Mouse (Mus musculus) retina, postnatal 1 day (tissue): ENCODE measurements around the gene Dhx16.
A peak's percentile ranks its signal among the peaks of the same experiment; 100 is the strongest.

Source experiments
- DNase-seq: peaks from one replicate; pipeline ENCODE4 v3.0.0-alpha.2; 2012

Gene Dhx16

GRCm38 (mm10) chr17:35897644-35898573, 18.3 kb downstream of the Dhx16 start:
- DNase-seq, result no peak

DNA sequence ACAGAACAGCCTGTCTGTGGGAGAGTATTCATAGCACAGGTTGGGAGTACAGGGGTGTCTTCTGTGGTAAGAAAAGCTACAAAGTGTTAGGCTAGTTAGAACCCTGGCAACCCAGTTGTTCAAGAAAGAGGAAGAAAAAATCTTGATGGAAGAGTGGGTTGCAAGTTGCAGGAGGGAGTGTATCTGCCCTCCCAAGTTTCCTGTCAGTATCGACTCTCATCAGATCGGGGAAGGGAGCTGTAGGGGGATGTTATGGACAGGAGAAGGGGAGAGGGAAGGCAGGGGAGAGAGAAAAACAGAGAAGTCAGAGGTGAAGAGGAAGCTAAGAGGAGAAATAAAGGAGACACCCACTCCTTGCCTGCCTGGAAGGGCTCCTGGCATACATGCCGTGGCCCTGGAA, 21.0 kb downstream of the Dhx16 start:
- DNase-seq, result no peak

DNA sequence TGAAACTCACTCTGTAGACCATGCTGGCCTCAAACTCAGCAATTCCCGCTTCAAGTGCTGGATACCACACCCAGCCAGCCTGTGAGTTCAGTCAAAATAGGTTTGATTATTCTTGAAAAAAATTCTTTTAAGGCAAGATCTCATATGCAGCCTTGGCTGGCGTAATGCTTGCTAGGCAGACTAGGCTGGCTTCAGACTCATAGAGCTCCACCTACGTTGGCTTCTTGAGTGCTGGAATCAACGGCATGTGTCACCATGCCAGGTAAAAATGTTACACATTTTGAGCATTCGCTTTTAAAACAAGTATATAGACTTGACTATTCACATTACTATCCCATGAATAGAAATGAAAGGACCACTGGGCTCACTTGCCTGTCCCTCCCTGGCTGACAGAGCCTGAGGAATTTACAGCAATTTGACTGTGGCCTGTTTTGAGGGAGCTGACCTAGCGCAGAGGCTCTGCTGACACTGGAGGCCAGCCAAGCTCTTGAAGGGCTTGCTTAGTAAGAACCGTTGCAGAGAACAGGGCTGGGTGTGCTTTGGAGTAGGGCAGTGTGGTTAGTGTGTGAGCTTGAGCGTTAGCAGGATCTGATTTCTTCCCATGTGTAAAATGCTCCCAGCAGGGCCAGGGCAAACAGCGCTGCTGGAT, 23.8 kb downstream of the Dhx16 start:
- no peak for DNase-seq

DNA sequence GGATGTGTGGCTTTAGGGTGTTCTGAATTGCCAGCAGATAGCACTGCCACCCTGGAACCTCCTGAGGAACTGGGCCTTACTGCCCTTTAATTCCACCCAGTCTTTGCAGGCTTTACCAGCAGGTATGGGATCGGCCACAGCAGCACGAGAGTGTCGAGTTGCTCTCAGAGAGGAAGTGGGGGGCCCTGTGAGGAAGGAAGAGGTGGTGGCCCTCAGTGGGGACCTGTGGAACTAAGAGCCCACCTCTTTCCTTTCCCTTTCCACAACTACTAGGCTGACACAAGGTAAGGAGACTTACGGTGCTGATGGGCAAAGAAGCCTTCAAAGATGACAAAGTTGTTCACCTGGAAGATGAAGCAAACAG, 24.4 kb downstream of the Dhx16 start:
- DNase-seq, result no peak

GRCm38 (mm10) chr17:35905587-35905986, 26.0 kb downstream of the Dhx16 start:
- no peak for DNase-seq

DNA sequence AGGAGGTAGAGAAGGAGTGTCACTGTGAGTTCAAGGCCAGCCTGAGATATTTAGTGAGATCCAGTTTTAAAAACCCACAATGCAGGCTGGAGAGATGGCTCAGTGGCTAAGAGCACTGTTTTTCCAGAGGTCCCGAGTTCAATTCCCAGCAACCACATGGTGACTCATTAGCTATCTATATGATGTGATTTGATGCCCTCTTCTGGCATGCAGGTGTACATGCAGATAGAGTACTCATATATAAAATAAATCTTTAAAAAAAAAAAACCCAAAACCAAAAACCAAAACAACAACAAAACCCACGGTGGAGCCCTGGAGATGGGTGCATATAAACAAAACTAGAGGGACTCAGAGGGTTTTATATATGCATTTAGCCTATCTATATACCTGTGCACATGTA, 28.0 kb downstream of the Dhx16 start:
- DNase-seq, result no peak

DNA sequence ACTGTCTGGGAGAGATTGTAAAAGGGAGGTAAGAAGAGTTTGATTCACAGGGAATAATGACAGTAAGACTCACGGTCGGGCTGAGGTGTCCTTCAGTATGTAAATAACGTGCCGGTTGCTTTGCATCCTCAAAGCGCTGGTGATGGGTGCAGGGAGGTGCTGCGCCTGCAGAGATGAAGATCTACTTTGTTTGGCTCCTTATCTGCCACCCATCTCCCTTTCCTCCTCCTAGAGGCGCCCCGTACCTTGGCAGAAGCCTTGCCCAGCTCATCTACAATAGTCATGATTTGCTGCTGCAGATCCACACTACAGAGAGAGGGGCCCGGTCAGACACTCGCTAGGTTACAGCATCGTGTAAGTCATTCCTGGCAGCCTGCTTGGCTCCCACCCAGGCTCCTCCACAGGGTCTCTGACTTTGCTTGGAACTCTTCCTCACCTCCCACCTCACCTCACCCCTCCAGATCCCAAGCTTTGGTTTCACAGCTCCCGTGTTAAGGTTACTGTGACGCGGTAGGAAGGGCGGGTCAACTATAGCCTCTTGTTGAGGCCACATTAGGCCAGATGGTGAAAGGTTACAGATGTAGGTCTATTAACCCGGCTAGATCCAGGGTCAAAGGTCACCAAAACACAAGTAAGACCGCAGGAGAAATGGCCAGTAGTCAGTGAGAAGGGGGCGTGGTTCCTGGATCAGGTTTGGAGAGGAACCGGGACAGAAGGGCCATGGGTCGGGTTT, 29.7 kb downstream of the Dhx16 start:
- DNase-seq, result no peak

- DNase-seq, result peak; percentile 96
Measured at GRCm38 (mm10) chr17:35909919-35910369, 30.3 kb downstream of the Dhx16 start, which contains the start of gene Atat1. TSS of gene Atat1 (minus strand) at chr17:35910075.

DNA sequence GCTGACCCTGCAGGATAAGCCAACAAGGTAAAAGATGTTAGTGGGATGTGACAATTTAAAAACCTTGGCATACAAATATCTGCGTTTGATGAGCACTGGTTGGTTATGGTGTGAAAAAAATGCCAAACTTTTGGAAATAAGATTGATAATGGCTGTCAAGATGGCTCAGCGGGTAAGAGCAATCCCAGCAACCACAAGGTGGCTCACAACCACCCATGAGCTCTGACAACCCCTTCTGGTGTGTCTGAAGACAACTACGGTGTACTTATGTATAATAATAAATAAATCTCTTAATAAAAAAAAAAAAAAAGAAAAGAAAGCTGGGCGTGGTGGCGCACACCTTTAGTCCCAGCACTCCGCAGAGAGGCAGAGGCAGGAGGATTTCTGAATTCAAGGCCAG, 35.4 kb downstream of the Dhx16 start:
- DNase-seq, result no peak

DNA sequence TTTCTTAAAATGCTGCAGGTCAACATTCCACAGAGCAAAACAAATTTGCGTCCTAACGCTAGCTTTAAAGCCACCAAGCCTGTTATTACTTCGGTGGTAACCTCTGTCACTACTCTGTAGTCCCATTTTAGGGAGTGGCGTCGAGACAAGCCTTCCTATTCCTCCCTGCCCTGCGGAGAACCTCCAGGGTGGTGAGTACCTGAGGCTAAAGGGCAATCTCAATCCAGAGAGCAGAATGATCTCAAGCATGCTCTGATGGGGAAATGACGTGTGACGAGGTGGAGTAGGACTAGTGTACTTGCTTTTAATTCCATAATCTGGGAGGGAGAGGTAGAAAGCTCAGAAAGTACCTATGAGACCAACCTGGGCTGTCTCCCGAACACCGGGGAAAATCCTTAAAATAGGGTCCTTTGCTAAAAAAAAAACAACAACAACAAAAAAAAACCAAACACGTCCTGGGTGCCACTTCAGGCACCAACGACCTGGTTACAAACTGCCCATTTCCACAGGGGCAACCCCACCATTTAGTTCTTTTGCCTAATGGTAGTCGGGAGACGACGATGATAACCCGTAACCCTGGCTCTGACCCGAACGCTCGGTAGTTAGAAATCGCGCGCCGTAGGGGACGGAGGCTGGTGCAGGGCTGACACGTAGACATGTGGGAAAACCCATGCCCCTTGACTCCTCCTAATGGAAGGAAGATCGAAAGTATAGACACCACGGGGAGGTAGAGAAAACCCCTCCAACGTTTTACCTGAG, 36.1 kb downstream of the Dhx16 start:
- peak; percentile 12 for DNase-seq

GRCm38 (mm10) chr17:35916297-35917142, 36.9 kb downstream of the Dhx16 start, which contains the start of the genes Mrps18b and Ppp1r10:
TSS of gene Mrps18b (minus strand) at chr17:35916389.
TSS of gene Ppp1r10 (plus strand) at chr17:35916434.
- DNase-seq, result peak; percentile 100

- no peak for DNase-seq
Measured at GRCm38 (mm10) chr17:35917143-35917462, 37.5 kb downstream of the Dhx16 start.

- peak; percentile 96 for DNase-seq
Measured at GRCm38 (mm10) chr17:35917463-35918251, 38.0 kb downstream of the Dhx16 start.

GRCm38 (mm10) chr17:35918276-35919059, 38.8 kb downstream of the Dhx16 start:
- DNase-seq, result peak; percentile 85

DNA sequence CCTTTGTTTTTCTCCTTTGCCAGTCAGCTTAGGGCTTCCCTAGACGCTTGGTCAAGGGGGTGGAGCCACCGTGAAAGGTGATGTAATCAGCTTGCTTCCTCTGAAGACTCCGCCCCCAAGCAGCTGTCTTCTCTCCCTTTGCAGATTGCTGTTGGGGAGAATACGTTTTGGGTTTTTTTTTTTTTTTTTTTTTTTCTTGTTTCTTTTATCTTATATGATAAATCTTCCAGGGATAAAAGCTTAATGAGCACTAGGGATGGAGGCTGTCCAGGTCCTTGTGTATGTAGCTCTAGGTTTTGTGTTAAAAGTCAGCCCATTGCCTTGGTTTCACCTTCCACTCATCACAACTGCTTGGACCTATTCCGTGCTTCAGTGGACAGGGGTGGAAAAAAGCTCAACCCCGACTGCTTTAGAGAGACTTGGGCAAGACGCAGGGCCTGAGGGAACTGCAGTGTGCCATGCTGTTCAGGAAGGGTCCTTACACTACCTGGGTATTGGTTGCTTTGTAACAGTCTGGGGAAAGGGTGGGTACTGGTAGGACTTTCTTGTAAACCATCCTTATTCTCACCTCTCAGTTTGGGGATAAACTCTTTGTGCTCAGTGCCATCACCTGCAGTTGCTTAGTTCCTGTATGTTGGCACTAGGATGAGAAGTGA, 39.6 kb downstream of the Dhx16 start:
- DNase-seq, result peak; percentile 98

GRCm38 (mm10) chr17:35919864-35920301, 40.3 kb downstream of the Dhx16 start:
- DNase-seq, result no peak

DNA sequence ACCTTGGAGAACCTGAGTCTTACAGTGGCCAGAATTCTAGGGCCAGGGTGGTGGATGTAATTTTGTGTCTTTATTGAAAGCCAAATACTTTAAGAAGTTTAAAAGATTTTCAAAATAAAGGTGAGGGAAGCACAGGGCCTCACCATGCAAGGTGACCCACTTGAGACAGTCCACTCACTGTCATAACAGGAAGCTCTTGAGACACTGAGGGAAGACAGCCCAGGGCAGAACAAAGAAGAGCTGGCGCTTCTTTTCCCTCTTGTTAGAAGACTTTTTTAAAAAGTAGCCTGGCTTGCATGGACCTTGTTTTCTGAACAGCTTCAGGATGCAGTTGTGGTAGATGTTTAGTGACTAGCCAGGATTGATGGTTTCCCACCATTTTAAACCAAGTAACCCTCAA, 40.8 kb downstream of the Dhx16 start:
- DNase-seq, result no peak

DNA sequence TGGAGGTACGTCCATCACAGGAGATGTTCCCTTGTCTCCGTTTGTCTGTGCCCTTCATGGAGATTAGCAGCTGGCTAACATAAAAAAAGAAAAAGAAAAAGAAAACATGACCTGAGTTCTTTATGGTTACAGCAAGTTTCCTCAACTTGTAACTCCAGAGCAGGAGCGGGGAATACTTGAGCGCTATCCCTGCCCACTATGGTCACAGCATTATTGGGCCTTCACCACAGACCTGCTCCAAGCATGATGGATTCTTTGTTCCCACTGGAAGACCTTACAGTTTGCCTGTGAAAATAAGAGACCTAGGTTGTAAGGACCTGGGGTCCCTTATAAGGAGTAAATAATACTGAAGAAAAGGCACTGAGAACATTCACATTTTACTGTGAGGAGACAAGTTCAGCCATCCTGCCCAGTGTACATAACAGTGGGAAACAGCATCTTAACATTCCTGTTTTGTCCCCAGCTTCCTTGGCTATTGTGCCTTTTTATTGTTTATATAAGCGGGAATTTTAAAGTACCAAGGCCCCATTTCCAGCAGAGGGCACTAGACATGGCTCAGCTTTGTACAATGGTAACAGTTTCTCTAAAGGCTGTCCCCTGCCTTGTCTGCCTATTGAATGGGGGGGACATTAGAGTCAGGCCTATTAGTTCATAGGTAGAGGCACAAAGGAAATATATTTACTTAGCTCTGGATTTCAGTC, 41.4 kb downstream of the Dhx16 start:
- peak; percentile 71 for DNase-seq

DNA sequence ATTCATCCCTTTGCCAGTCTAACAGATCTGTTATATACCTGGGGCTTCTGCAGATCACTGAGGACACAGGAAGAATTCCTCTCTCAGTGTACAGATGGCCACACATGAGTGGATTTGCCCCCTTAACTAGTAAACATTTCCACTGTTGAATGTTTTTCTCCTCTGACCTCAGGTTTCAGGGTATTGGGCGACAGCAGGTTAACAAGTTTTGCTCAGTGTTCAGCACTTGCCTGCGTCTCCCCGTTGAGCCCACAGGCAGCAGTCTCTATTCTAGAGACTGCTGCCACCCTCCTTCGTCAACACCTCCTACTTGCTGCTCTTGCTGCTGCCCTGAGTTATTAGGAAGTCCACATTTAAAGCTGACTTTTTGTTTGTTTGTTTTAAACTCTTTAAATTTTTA, 42.1 kb downstream of the Dhx16 start:
- no peak for DNase-seq
